Mouse (Mus musculus) right cerebral cortex, adult 18-20 months (tissue): ENCODE results near the gene Gm853.

ENCODE experiments used
- DNase-seq: peaks from one replicate; pipeline ENCODE4 v3.0.0; 2022; ENCODE audit warnings: mixed read lengths

Gene Gm853

DNA sequence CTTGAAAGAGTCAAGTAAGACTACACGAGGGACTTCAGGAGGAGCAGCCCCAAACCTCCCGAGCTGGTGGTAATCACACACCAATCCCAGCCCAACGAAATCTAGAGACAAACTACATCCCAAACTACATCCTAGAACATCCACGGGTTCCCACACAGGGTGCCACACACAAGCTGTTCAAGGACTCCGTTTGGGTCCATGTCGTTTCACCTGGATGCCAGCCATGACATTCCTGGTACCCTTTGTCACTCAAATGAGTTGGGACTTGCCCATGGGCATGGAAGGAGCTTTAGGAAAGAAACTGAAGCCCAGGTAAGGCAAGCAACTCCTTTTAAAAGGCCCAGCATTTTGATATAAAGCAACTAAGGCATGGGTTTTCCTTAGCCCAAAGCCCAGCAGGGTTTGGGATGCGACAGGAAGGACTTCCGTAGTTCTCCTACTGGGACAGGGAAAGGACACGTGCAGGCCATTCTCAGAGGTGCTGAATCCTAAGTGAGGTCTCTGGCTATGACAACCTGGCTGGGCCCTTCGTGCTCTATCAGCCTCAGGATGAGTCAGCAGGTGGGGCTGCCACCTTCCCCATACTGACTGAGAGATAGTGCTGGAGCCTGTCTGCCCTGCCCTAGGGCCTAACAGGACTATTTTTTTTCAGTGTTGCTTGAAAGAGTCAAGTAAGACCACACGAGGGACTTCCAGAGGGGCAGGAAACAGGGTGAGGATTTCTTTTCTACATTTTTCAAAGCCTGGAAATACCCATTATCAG, 49.0 kb downstream of the Gm853 start:
- no peak for DNase-seq

DNA sequence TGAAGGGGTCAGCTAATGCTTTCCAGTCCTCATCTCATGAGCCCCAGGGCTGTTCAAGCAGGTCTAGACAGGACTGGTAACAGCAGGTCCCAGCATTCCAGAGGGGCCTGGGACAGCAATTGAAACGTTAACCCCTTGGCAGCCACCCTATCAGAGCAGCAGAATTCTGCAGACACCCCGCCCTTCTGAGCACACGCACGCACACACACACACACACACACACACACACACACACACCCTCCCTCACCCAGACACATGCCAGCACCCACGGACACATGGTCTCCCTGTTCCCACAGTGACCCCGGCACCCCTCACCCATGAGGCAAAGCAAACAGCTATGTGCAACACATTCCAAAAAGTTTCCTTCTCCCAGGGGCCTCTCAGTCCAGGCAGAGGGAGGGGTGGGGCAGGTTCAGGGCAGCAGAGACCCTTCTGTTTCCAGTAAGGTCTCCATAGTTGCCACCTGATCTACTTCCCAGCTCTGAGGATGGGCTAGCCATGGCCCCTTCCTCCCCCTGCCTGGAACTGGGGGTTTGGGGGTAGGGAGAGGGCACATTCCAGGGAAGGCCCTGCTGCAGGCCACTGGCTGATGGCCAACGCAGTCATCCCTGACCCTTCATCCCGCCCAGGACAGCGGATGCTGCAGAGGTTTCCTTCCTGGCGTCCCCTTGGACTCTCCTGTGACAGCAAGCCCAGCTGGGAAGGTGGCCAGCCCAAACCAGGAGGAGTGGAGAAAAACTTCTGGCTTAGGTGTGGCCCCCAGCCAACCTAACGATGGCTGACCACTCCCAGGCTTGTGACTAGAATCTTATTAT, 50.0 kb downstream of the Gm853 start:
- DNase-seq, result no peak

DNA sequence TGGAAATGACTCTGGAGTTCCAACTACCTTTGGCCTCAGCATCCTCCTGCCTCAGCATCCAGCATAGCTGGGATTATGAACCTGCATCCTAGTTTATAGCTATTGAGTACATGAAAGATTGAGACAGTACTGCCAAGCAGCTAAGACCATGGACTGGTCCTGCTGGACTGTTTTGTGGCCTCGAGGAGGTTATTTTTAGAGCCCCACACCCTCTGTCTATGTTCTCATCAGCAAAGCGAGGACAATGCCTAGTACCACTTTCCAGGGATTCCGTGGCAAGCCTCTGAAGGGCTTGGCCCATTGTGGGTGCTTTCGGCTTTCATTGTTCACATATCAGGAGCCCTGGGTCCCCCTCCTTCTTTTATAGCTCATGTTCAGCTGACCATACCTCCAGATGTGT, 51.8 kb downstream of the Gm853 start:
- no peak for DNase-seq

DNA sequence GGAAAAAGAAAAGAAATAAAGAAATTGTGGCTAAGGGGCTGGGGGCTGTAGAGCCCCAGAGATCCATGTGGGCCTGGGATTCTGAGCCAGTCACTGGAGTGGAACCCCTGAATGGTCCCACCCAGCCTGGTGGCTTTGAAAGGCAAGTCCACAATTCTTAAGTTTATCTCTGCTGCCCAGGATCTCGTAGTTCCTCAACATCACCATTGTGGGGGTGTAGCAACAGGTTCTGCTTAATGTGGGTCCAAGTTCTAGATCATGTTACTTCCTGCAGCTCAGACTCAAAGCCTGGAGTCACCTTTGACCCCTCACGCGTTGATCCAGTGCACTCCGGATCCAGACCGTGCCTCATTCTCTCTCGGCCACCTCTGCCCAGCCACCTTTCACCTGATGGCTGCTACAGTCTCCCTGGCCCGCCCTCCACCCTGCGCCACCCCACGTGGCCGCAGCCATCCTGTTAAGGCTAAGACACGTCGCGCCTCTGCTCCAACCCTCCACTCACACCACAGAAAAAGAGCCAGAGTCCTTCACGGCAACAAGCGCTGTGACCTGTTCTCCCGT, 52.7 kb downstream of the Gm853 start:
- no peak for DNase-seq

DNA sequence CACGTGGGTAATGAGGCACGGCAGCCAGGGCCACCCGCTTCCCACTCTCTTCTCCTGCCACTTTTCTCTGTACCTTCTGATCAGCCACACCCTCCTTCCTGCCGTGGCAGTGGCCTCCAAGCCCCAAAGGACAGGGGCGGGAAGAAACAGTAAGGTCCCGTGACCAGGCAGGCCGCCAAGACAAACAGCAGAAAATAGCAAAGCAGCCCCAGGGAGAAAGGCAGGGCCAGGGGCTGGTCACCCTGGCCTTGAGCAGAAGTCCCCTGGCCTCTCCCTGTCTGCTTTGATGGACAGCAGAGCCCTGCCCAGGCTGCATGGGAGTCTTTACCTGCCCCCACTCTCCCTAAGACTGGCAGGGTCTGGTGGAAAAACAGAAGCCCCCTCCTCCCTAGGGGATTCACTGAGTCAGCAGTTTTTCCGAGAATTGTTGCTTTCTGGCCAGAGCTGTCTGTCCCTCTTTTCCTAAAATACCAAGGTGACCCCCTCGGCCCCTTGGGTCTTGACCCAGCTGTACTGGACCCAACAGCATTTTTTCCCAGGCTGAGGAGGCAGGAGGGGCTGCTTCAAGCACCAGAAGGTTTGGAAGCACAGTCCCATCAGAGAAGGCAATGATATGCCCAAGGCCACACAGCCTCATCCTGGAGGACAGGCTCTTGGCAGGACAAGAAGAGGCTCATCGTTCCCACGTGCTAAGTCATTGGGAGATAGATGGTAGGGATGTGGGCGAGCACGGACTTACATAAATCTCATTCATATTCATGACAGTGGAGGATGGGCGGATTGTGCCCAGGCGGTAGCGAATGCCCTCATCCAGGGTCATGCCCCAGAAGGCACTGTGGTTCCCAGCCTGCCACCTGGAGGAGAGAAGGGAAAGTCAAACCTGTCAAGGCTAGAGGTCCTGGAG, 53.7 kb downstream of the Gm853 start:
- DNase-seq, result peak; percentile 16

DNA sequence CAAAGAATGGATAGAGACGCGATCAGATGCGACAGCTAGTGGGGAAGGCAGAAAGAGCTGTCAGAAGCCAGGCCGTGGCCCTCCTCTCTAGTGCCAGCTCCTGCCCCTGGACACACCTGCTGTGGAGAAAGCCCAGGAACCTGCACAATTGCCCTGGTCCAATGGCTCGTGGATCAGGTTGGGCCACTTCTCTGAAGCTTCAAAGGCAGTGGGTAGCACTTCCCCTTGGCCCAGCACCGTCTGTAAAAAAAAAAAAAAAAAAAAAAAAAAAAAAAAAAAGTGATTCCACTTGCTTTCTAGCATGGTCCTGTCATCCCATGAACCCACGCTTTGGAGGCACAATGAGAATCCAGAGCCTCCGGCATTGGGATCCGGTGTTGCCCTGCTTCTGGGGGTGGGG, 54.4 kb downstream of the Gm853 start:
- DNase-seq, result no peak

DNA sequence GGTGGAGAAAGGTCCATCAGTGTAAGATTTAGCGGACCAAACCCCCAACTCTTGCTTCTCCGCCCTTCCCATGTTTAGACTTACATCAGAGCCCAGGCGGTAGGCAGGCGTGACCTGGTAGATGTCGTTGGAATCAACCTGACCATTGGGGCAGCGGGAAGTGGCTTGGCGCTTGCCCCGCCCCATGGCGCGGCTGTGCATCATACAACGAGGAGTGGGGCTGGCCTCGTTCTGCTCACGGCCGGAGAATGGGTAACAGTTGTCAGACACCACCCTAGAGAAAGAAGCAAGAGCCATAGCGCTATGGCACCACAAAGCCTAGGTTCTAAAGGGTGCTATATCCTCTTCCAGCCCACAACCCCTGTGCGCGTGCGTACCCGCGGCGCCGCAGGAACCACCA, 54.9 kb downstream of the Gm853 start:
- no peak for DNase-seq

DNA sequence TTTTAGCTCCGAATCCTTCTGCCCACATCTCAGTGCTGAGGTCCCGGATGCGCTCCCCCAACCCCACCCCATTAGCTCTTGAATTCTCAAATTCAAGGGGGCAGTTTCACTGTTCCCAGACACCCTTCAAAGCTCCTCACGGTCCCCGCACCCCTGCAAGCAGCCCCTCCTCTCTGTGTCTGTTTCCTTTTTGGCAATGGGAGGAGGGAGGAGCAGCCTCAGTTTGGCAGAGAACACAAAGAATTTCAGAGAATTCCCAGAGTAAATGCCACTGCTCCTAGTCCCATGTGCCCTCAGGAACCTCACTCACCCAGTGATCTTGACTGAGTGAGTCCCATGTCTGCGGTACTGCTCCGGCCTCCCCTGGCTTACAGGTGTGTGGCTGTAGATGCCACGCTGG, 55.6 kb downstream of the Gm853 start:
- DNase-seq, result no peak

DNA sequence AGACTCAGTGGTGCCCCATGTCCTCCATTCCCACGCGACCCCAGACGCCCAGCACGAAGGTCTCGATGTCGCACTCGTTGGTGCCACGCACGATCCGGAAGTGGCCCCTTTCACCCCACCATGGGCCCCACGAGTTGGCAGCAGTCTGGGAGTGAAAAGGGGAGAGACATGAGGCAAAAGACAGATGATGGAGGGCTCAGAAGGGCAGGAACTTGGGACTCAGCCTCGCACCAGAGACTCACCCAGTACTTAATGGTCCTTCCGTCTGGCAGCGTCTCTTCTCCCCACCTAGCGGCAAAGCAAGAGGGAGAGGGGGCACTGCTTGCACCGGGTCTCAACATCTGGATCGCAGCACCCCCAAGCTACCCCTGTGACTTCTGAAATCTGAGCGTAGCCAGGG, 56.1 kb downstream of the Gm853 start:
- no peak for DNase-seq

DNA sequence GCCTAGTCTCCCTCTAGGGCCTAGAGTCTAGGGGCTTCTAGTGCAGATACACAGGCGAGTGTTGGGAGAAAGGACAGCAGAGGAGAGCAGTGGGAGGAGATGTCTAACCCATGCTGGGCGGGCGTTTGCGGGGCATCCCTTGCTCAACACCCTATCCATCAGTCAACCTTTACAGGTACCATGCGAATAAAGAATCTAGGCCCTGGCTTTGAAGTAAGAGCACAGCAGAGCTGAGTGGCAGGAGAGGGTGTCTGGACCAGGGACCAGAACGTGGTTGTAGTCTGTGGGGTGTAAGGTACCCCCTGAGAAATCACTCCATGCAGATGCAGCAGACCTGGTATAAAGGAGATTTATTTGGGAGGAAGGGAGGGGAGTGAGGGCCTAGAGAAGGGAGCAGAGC, 58.1 kb downstream of the Gm853 start:
- DNase-seq, result no peak

DNA sequence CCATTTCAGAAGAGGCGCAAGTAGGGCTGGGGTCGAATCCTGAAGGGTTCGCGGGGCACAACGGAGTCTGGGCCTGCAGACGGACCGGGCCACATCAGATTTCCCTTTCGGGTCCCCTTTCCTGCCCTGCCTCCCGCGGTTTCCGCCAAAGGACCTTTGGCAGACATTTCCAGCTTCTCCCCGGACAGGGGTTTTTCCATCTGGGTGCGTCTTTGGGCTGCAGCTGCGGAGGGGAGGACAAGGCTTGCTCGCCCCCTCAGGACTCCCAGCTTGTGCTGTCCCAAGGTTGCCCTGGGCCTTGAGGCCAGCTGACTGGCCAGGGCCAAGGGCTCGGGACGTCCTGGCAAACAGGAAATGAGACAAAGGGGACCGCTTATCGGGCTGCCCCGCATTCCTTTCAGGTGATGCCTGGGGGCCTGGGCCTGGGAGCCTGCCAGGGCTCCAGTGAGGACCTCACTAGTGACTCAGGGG, 58.8 kb downstream of the Gm853 start:
- no peak for DNase-seq

DNA sequence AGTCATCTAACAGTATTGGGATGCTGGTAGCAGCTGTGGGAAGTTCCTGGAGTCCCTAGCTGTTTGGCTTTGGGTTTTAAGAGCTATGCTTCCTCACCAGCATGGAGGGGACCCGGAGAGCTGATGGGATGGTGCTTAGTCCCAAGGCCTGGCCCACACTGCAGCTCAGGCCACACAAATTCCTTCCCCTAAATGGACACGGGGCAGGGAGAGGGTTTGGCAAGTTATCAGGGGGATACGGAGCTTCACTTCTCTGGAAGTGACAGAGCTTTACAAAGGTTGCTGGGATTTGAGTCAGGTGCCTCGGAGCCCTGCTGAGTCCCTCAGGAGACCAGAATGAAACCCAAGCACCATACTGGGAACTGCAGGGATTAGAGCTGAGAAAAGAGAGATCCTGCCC, 60.9 kb downstream of the Gm853 start:
- DNase-seq, result no peak
